Mouse (Mus musculus) right cerebral cortex, postnatal 36 days (tissue): ENCODE measurements around the gene Gm49601.
A peak's percentile ranks its signal among the peaks of the same experiment; 100 is the strongest.

ENCODE experiments used
- DNase-seq, 2 experiments: peaks; one replicate each; pipeline ENCODE4 v3.0.0; 2022; ENCODE audit warnings: low spot score in 2 of 2, mixed read lengths in 1 of 2

Gm49601 gene

GRCm38 (mm10) chr16:18629390-18630231, 3.4 kb upstream of the Gm49601 start, which contains the start of gene Sept5:
Gene Sept5, minus strand, starts transcription at chr16:18629954.
- no peak for DNase-seq

DNA sequence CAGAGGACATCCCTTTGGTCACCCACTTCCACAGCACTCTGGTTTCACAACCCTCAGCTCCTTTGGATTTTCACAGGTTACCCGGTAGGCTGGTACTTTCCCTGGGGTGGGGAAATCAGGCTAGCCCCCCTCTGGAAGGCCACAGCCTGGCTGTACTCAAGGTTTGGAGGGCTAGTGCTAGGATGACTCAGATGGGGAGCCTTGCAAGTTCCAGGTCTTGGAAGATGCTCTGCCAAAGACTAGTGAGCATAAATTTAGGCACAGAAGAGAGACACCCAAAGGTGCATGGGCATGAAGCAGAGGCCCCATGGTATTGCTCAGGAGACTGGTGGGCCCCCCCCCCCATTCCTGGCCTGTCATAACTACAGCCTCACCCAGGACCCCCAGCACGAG, 2.7 kb upstream of the Gm49601 start:
- no peak for DNase-seq

DNA sequence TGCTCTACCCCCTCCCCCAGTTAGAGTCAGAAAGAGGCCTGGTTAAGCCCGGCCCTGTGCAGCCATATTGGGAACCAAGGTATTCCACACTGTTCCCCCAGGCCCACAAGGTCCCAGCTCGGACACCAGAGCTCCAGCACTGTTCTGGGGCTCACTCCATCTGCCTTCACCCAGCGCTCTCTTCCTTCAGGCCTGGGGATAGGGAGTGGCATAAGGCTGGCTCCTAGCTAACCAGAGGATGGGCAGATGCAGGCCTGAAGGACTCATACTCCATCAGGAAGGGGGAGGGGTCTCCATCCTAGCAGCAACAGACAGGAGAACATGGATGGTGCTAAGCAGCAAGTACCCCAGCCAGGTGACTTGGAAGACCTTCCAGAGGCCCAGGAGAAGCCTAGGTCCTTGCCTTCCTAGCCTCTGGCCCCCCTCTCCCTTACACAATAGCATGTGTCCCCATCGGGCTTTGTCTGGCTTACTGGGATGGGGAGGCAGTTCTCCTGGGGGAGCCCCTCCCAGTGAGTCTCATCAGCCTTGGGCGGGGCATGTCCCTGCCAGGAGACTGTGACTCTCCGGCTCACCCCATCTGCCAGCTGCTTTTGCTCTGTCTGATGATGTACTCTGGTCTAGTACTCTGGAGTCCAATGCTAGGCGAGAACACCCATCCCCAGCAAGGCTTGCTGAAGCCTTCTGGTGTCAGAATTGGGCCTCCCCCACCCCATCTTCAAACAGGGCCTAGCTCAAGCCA, 2.1 kb upstream of the Gm49601 start:
- no peak for DNase-seq

DNA sequence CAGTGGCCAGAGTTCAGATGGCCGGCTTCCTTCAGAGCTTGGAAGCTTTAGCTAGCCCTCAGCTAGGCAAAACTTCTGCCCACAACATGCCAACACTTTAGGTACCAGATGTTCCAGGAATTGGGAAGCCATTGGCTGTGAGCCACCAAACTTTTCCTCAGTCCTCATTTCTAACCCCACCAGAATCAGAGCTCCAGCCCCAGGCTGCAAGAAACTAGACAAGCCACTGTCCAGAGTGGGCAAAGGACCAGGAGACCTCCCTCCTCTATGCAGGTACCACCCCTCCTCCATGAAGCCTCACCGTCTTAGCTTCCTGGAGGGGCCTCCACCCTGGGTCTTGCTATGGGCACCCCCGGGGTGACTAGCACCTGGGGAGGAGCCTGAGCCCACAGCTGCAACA, 936 bp upstream of the Gm49601 start:
- no peak for DNase-seq

DNA sequence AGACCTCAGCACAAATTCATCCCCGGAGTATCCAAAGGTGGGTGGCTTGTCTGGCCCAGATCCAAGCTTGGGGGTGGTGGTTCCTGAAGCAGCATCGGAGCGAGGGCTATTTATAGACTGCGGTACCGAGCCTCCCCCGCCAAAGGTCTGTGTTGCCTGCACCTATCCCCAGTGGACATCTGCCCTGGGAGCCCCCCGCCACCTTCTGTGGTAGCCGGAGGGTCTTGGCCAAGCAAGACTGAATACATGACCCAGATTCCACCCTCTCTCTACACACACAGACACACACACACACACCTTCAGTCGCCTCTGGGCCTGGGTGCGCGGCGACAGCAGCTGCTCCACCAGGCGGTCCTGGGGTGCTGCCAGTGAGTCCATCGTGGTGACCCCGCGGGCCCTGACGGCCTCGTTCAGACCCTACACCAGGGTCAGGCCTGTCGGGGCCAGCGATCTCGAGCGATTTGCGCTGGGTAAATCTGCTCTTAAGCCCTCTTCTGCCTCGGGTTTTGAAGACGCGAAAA, 376 bp downstream of the Gm49601 start:
- DNase-seq = peak; percentile 74 to 78

DNA sequence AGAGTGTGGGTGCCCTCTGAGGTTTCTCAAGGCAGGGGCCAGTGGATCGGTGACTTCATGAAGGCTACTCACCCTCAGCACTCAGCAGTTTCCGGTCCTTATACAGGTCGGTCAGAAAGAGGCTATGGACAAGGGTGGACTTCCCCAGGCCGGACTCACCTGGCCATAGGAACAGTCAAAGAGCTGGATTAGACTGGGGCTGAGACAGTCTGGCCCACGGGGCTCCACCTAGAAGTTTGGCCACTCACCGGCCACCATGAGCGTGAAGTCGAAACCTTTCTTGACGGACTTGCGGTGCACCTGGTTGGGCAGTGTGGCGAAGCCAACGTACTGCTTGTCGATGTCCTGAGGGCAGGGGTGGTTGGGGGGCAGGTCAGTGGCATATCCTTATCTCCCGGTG, 1.1 kb downstream of the Gm49601 start:
- no peak for DNase-seq

- DNase-seq = no peak
These were observed 1.6 kb downstream of the Gm49601 start for GRCm38 (mm10) chr16:18624641-18625040.

DNA sequence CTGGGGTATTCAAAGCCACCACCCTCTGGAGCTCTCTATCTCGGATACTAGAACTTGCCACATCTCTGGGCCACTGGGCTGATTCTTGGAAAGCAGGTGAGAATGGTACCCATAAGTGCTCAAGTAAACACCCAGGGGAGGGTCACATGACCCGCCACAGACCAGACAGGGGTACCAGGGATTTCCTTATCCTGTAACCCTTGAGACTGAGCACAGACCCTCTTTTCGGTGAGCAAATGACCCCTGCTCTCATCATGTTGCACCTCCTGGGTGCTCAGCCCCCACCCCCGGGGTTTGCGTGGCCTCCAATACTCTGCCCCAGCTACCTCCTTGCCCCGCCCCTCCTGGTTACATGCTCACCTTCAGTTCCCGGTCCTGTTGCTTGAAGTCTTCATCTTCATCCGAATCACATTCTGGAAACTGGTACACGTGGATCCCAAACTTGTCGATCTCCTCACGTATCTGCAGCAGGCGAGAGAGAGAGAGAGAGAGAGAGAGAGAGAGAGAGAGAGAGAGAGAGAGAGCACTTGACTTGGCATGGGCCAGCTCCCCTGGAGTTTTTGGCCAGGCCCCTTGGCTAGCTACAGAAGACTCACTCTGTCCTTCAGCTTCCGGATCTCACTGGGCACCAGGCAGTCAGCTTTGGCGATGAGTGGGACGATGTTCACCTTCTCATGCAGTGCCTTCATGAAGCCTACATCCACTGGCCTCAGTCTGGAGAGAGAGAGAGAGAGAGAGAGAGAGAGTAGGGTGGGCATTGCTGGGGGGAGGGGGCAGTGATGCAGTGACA, 2.3 kb downstream of the Gm49601 start:
- no peak for DNase-seq

DNA sequence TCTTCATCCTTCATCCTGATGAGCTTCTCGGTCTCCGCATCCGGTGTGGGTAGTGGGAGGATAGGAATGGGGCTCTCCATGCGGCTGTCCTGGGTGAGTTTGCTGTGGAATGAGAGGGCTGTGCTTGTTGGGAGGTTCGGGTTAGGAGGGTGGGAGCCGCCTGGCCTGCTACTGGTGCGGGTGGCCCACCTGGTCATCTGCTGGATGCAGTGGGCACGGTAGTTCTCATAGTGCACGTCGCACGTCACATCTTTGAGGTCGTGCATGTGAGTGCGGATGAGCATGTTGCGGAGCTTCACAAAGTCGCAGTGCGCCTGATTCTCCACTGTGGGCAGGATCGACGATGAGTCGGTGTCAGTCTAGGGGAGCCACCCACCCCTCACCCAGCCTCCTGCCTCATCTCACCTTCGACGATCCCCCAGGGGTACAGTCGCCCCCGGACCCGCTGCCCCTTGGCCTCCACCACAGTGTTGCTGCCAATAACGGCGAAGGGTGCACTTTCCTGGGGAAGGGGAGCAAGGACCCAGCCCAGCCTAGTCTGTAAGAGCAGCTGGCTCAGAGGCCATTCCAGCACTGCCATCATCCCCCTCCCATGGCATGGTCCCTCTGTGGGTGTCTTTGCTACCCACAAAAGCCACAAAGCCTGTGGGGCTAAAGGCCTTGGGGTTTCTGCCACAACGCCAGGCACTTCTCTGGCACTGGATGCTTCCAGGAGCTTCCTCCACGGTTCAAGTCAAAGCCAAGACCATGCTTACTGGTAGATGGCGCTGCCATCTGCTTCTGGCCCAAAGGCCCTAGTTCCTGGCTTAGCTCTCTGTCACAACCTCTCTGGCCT, 3.1 kb downstream of the Gm49601 start:
- no peak for DNase-seq

DNA sequence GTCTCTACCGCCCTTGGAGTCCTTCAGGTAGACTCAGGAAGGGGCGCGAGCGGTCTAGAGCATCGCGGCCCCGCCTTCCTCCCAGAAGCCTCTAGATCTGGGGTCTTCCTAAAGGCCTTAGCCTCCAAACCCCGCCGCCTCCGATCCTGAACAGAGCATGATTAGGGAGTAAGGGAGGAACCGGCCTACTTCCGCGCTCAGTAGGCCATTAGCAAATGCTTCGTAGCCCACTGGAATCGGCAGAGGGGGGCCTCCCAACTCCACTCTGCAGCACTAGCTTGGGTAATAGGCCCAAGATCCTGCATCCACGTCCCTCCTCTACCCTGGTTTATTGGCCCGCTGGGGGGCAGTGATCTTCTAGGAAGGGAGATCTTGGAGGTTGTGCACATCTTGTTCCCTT, 4.2 kb downstream of the Gm49601 start, which contains the start of gene Gp1bb:
Gene Gp1bb (minus strand): TSS at position 385 of the 400 bp plus-strand sequence.
- no peak for DNase-seq

GRCm38 (mm10) chr16:18621362-18622001, 4.7 kb downstream of the Gm49601 start:
- no peak for DNase-seq

DNA sequence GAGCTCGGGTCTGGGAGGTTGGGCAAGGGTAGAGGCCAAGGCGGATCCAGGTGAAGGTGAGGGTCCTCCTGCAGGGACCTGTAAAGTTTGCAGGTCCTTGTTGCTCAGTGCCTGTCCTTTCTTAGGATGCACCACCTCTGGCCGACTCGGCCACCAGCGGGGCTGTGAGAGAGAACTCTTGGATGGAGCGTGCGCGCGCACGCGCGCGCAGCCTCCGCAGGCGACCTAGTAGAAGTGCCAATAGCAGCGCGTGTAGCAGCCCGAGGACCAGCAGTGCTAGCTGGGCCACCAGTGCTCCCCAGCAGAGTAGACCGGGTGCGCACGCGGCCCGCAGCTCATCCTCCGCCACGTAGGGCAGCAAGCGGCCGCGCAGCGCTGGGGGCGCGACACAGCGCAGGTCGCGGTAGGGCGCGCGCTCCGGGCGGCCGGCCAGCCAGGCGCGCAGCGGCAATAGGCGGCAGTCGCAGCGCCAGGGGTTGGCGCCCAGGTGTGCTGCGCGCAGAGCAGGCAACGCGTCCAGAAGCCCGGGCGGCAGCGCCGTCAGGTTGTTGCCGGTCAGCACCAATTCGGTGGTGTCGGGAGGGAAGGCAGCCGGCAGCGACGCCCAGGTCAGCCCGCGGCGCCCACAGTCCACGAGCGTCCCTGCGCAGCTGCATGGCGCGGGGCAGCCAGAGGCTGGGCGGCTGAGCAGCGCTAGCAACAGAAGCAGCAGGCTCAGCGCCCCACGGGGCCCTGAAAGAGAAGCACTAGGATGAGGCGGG, 5.4 kb downstream of the Gm49601 start:
- peak in 1 of 2 experiments; percentile 60 for DNase-seq

DNA sequence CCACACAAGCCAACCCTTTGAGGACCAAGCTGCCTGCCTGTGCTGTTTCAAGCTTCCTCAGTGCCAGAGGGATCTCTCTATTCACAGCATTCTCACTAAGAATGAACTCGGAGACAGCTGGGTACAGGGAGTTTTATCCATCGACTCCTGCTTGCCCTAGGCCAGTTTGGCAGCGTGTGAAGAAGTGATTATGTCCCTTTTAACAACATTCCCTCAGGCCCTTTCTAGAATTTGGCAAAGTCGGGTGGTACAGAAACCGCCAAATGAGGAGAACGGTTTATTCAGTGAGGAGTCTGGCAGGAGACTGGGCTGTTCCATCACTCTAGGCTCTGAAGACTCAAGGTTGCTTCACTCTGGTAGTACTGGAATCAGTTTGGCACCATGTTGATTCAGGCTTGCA, 6.0 kb downstream of the Gm49601 start:
- DNase-seq = no peak

DNA sequence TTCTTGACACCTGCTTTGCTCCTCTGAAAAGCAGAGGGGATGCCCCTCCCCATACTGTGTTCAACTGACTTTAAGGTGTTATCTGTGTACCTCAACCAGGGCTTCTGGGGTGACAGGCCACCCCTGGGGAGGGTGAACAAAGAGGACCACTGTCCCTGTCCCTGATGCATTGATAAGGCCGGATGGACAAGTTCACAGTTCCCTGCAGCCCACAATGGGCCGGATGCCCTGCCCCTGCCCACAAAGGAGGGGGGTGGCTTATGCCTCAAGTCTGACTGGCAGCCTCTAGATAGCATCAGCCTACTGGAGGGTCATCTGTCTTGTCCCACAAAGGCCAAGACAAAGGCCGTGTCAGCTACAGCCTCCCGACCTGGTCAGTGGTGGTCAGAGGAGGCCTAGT, 7.1 kb downstream of the Gm49601 start:
- no peak for DNase-seq

DNA sequence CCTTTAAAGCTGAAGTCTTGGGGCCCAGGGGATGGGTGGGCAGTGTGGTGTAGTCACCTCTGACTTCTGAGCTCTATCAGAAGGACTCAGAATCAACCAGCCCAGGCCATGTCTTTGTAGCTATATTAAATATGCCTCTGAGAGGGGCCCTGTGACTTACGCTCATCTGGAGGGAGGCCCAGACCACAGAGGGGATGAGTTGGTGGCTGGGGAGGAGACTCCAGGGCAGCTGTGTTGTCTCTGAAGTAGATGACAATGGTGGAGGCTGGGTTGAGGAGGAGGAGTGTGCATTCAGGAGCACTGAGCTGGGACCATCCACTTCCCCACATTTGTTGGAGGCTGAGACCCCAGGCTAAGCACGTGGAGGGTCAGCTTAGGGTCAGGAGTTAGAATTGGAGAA, 7.9 kb downstream of the Gm49601 start:
- no peak for DNase-seq

DNA sequence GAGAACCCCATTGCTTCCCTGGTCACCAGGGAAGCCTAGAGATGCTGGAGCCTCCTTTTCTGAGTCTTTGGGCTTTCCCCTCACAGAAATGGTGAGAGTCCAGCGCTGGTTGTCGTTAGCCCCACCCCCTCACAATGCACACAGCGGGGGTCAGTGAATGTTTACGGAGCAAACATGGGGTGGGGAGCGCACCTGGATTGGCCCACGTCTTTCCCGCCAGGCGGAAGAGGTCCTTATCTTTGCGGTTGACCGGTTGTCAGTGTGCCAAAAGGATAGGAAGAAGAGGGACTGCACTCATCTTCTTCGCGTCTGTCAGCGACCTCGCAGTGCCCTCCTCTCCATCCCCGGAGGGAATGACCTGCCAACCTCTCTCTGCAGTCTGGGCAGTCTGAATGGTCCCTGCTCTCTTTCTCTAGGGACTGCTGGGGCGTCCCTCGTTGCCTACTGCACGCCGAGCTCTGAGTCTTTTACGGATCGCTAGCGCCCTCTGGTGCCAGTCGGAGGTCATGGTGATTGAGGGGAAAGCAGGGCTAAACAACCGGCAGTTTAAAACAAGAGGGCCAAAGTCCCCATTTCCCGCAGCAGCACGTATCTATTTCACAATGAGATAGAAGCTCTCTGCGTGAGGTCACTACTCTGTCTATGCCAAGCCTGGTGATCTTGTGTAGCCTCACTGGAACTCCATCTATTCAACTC, 8.7 kb downstream of the Gm49601 start:
- peak; percentile 75 to 80 for DNase-seq

GRCm38 (mm10) chr16:18613301-18613700, 12.9 kb downstream of the Gm49601 start:
- DNase-seq = no peak

GRCm38 (mm10) chr16:18611752-18612151, 14.5 kb downstream of the Gm49601 start:
- no peak for DNase-seq

DNA sequence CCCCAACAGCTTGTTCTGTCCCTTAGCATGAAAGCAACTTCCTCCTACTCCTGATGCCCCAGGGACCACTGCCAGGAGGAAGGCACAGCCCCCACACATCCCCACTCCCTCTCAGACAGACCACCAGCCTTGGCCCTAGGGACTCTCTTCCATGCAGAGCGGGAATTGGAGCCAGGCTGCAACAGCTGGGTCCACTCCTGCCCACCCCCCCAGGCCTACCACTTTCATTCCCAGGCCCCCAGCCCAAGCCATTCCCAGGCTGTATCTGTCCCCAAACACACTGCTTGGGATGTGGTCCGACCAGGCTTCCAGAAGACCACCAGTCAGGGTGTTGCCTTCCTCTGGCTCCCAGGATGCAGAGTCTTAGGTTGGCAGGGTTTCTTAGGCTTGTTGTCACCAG, 17.1 kb downstream of the Gm49601 start:
- no peak for DNase-seq
